ENCODE assay signal across 8 mouse cellular contexts in the genomic region with DNA sequence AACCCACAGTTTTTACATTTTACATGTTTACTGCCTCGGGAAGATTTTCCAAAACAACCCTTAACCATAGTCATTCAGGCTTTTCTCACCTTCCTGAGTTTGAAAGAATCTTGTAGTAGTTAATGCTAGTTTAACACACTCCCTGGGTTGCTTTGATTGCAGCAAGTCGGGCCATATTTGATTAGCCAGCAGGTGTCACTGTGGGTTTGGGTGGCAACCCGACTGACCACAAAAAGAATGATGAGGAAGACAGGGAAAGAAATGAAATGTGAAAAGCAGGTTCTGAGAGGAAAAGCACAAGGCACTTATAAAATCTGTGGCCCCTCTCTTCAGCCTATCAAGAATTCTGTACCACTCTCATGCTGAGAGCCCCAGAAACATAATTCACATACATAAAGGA.
DNase-seq lines count a peak whose midpoint lies in the region; ATAC-seq and TF ChIP-seq lines count a peak whose summit lies in the region.

No protein-coding gene starts in this region.

- no peaks in the 10 kb centered on the region for H3K9me3 ChIP-seq in forebrain, embryonic 10.5 days
- no peaks in the 10 kb centered on the region for H3K9me3 ChIP-seq in forebrain, embryonic 16.5 days (ENCODE audit: control insufficient read depth, low read length)
- H3K9me3 ChIP-seq in MEL (replicated peaks; ENCODE audit: insufficient read depth, low read length), result no peaks in the 10 kb centered on the region

- intact Hi-C loops in gastrocnemius, postnatal 14 days (cut with DNase I; ENCODE audit: low total_unique reads), result loop anchor here (2.0 to 5.0 kb wide), 2 partner anchors 569 to 729 kb away; no protein-coding TSS in a partner anchor

- TF ChIP-seq POLR2A in MEL (IDR thresholded peaks at IDR 0.05; ENCODE audit: control insufficient read depth in 1 of 2, insufficient read depth in 1 of 2, low read depth in 1 of 2, low read length in 2 of 2, poor library complexity in 1 of 2), result no peak

- no peaks in the 10 kb centered on the region for H3K36me3 ChIP-seq in forebrain, embryonic 10.5 days (replicated peaks)
- H3K36me3 ChIP-seq in forebrain, embryonic 16.5 days (ENCODE audit: control insufficient read depth, insufficient read depth), result no peaks in the 10 kb centered on the region
- no peaks in the 10 kb centered on the region for H3K36me3 ChIP-seq in MEL (ENCODE audit: control insufficient read depth in 1 of 2, insufficient read depth in 2 of 2, low read length in 2 of 2)

- H3K79me2 ChIP-seq in MEL (ENCODE audit: control insufficient read depth, insufficient read depth, low read length, poor library complexity), result no peaks in the 10 kb centered on the region

- no peak overlapping the region for H3K4me3 ChIP-seq in forebrain, embryonic 10.5 days
- no peak overlapping the region for H3K4me3 ChIP-seq in forebrain, embryonic 16.5 days (replicated peaks; ENCODE audit: low read length)
- no peak overlapping the region for H3K4me3 ChIP-seq in MEL (ENCODE audit: control insufficient read depth in 1 of 2, insufficient read depth in 1 of 2, low read depth in 2 of 2, low read length in 2 of 2)

- H3K9ac ChIP-seq in forebrain, embryonic 16.5 days (replicated peaks; ENCODE audit: low read depth, low read length), result no peak overlapping the region
- H3K9ac ChIP-seq in MEL (ENCODE audit: control insufficient read depth, low read depth, low read length, poor library complexity, severe bottlenecking), result no peak overlapping the region

- 15% methylated on average over 3 of the region's 3 CpGs for WGBS in forebrain, embryonic 10.5 days
- 7% methylated on average over 3 of the region's 3 CpGs for WGBS in forebrain, embryonic 16.5 days

- TF ChIP-seq CTCF in MEL (IDR thresholded peaks at IDR 0.05 in 2 of 3, conservative IDR thresholded peaks at IDR 0.05 in 1 of 3; ENCODE audit: control insufficient read depth in 1 of 3, insufficient read depth in 1 of 3, low read depth in 2 of 3, low read length in 3 of 3, poor library complexity in 1 of 3, severe bottlenecking in 1 of 3), result peak; percentile 8 to 39 (median 36); a peak in 4 of 6 replicates

- no peak overlapping the region for H3K27ac ChIP-seq in forebrain, embryonic 10.5 days
- no peak overlapping the region for H3K27ac ChIP-seq in forebrain, embryonic 16.5 days (ENCODE audit: low read length)
- no peak overlapping the region for H3K27ac ChIP-seq in MEL (ENCODE audit: control insufficient read depth, low read depth, low read length)

- no peak for ATAC-seq in forebrain, embryonic 16.5 days

- no peak overlapping the region for H3K4me2 ChIP-seq in forebrain, embryonic 16.5 days (ENCODE audit: low read length)

- no peaks in the 10 kb centered on the region for H3K27me3 ChIP-seq in forebrain, embryonic 10.5 days (ENCODE audit: poor library complexity, severe bottlenecking)
- no peaks in the 10 kb centered on the region for H3K27me3 ChIP-seq in forebrain, embryonic 16.5 days (replicated peaks; ENCODE audit: control insufficient read depth, insufficient read depth, low read length)
- no peaks in the 10 kb centered on the region for H3K27me3 ChIP-seq in MEL (ENCODE audit: control insufficient read depth in 1 of 2, insufficient read depth in 2 of 2, low read length in 2 of 2)

- TF ChIP-seq RAD21 in MEL (IDR thresholded peaks at IDR 0.05; ENCODE audit: low read depth, low read length), result peak; percentile 42

- 0 out of 2 replicates have a peak, but pooled peaks cover 4% of the 10 kb centered on the region for H3K4me1 ChIP-seq in forebrain, embryonic 10.5 days
- no peaks in the 10 kb centered on the region for H3K4me1 ChIP-seq in forebrain, embryonic 16.5 days (replicated peaks; ENCODE audit: control insufficient read depth, insufficient read depth, low read length)
- H3K4me1 ChIP-seq in MEL (ENCODE audit: control insufficient read depth in 1 of 2, insufficient read depth in 2 of 2, low read length in 2 of 2), result no peaks in the 10 kb centered on the region

- DNase-seq in forebrain, embryonic 10.5 days (ENCODE audit: extremely low spot score, low spot score), result peak; percentile 55
- DNase-seq in MEL (ENCODE audit: low read depth, low spot score), result peak; percentile 10
- DNase-seq in cerebellum, adult 9-11 months, result peak; percentile 26
- peak; percentile 72 for DNase-seq in gastrocnemius, postnatal 14 days
- DNase-seq in layer of hippocampus, adult 8-10 months (ENCODE audit: low spot score in 2 of 2), result peak; percentile 21 to 73
- DNase-seq in lung, postnatal 36 days, result peak; percentile 91
- peak; percentile 22 for DNase-seq in testis, postnatal 14 days (ENCODE audit: low spot score)

- TF ChIP-seq EP300 in MEL (IDR thresholded peaks at IDR 0.05; ENCODE audit: low read depth in 1 of 2, low read length in 2 of 2), result no peak

TF ChIP-seq in MEL, 35 proteins besides CTCF, POLR2A, EP300 and RAD21:
- no peak for TF ChIP-seq USF2 (IDR thresholded peaks at IDR 0.05; ENCODE audit: borderline replicate concordance in 1 of 2, insufficient read depth in 1 of 2, low read depth in 1 of 2, low read length in 2 of 2)
- no peak for TF ChIP-seq NRF1 (IDR thresholded peaks at IDR 0.05; ENCODE audit: insufficient read depth, low read depth, low read length, poor library complexity, severe bottlenecking)
- peak; percentile 47 for TF ChIP-seq SMC3 (IDR thresholded peaks at IDR 0.05; ENCODE audit: low read depth, low read length)
- no peak for TF ChIP-seq TAL1 (IDR thresholded peaks at IDR 0.05; ENCODE audit: low read length)
- TF ChIP-seq CHD2 (IDR thresholded peaks at IDR 0.05; ENCODE audit: low read length), result no peak

Comparison
In these comparisons a context has a peak if more than half of its experiments do, and no peak if none do; other contexts are left out.
1. DNase-seq: peak in every context shown above with its lines; median percentile 91 in lung, postnatal 36 days; 72 in gastrocnemius, postnatal 14 days; 55 in forebrain, embryonic 10.5 days; 47 in layer of hippocampus, adult 8-10 months; 26 in cerebellum, adult 9-11 months; 22 in testis, postnatal 14 days; 10 in MEL.